Comparison of ENCODE assay signal across 9 mouse cellular contexts in the genomic region with DNA sequence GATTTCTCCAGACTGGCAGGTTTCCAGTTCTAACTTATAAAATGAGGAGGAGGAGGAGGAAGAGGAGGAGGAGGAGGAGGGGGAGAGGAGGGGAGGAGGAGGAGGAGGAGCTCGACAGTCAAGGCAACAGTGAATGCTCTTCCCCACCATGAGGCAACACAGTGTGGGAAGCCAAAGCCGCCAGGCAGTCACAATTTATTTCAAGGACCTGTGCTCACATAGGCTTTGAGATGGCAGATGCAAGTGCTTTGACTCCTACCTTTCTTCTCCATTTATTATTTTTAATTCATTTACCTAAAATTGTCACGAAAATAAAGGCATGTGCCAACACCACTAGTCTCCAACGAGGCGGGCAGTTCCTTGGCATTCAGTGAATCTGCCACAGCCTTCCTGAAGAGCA.
"Had no signal": no experiment of that assay in that cellular context is flagged by ENCODE, and none has a peak within 500 bp of the region (broad histone marks: within the 10 kb centered on the region; RNA-seq: fewer than 3 reads in every experiment).

No protein-coding gene starts in this region.

- H3K4me3 ChIP-seq: limb, embryonic 15.5 days; liver, embryonic 12.5 days; lung, embryonic 15.5 days; midbrain, embryonic 13.5 days; stomach, embryonic 15.5 days had no signal

- H3K9ac ChIP-seq: limb, embryonic 15.5 days; liver, embryonic 12.5 days; lung, embryonic 15.5 days; midbrain, embryonic 13.5 days; stomach, embryonic 15.5 days had no signal

- H3K36me3 ChIP-seq: liver, embryonic 12.5 days; lung, embryonic 15.5 days; midbrain, embryonic 13.5 days; stomach, embryonic 15.5 days had no signal

- H3K9me3 ChIP-seq: limb, embryonic 15.5 days; liver, embryonic 12.5 days; lung, embryonic 15.5 days; midbrain, embryonic 13.5 days; stomach, embryonic 15.5 days had no signal

- H3K4me2 ChIP-seq: limb, embryonic 15.5 days; liver, embryonic 12.5 days; lung, embryonic 15.5 days; midbrain, embryonic 13.5 days; stomach, embryonic 15.5 days had no signal

- H3K27me3 ChIP-seq: limb, embryonic 15.5 days; liver, embryonic 12.5 days; lung, embryonic 15.5 days; midbrain, embryonic 13.5 days; stomach, embryonic 15.5 days had no signal

- DNase-seq: kidney, postnatal 36 days; right cerebral cortex, postnatal 14 days; thymus, postnatal 4 days had no signal

- ATAC-seq: liver, embryonic 12.5 days; midbrain, embryonic 13.5 days had no signal

- H3K27ac ChIP-seq: kidney, postnatal 0 days; liver, embryonic 12.5 days; lung, embryonic 15.5 days; midbrain, embryonic 13.5 days; stomach, embryonic 15.5 days had no signal
